Mouse (Mus musculus) forebrain, embryonic 15.5 days (tissue): ENCODE measurements around the gene Grid2ip. TPM values are rescaled to one million over a fixed set of nuclear protein-coding genes. Genes with fewer than 3 reads are reported as not detected.
A peak's percentile ranks its signal among the peaks of the same experiment; 100 is the strongest.
"Not testable (repeated sequence)": the region's sequence is repeated elsewhere in the genome, so short reads cannot be mapped to it uniquely, and the experiment has no call there.

ENCODE experiments used
- ATAC-seq: fragments of 200-750 bp; cut with Nextera tagmentation; replicated peaks from 2 replicates; pipeline ENCODE4 v1.8.0; 2017; ENCODE audit warnings: mild to moderate bottlenecking, moderate TSS enrichment, moderate library complexity
- H3K27ac ChIP-seq: fragments of 300-500 bp; sonication (generic); replicated peaks from 2 replicates; pipeline ENCODE4 v1.5.1; 2015; ENCODE audit warnings: mild to moderate bottlenecking, inconsistent platforms
- H3K27me3 ChIP-seq: fragments of 300-500 bp; sonication (generic); 2 replicates; pipeline ENCODE4 v1.6.1; 2015; ENCODE audit warnings: inconsistent platforms
- H3K36me3 ChIP-seq: fragments of 300-500 bp; sonication (generic); 2 replicates; pipeline ENCODE4 v1.6.1; 2015; ENCODE audit warnings: mild to moderate bottlenecking, inconsistent platforms
- H3K4me1 ChIP-seq: fragments of 300-500 bp; sonication (generic); 2 replicates; pipeline ENCODE4 v1.6.1; 2015; ENCODE audit warnings: inconsistent platforms
- H3K4me2 ChIP-seq: fragments of 300-500 bp; sonication (generic); replicated peaks from 2 replicates; pipeline ENCODE4 v1.6.1; 2015; ENCODE audit warnings: mild to moderate bottlenecking, inconsistent platforms
- H3K4me3 ChIP-seq: fragments of 300-500 bp; sonication (generic); 2 replicates; pipeline ENCODE4 v1.5.1; 2015; ENCODE audit warnings: mild to moderate bottlenecking, inconsistent platforms
- H3K9ac ChIP-seq: fragments of 300-500 bp; sonication (generic); replicated peaks from 2 replicates; pipeline ENCODE4 v1.6.1; 2015; ENCODE audit warnings: mild to moderate bottlenecking, inconsistent platforms
- H3K9me3 ChIP-seq: fragments of 300-500 bp; sonication (generic); 2 replicates; pipeline ENCODE4 v1.6.1; 2016; ENCODE audit warnings: inconsistent platforms
- WGBS: fragments of 180-500 bp; shearing (Covaris S2); methylation state at CpG from one replicate; pipeline ENCODE4 v1.1.7; 2015; ENCODE audit warnings: mixed read lengths; 5-methylcytosine and 5-hydroxymethylcytosine counted together
- polyA plus RNA-seq: library from polyadenylated mRNA; unstranded; fragments of >200 nt; fragmentation: Nextera tagmentation; extraction: Ambion mirVana; gene quantifications from 2 replicates; pipeline ENCODE4 v1.2.1, GENCODE M21; 2015

Gene Grid2ip
- polyA plus RNA-seq, 1 experiment from 2014 or later, result 0.42 TPM

- Histone ChIP-seq H3K27ac (no peak overlapping the region), H3K9ac (peak overlapping the region; percentile 38; the same call in 1 of the 2 replicates), H3K27me3 (peaks cover 76% of the 10 kb centered on the region), H3K4me1 (peaks cover 38% of the 10 kb centered on the region), H3K36me3 (no peaks in the 10 kb centered on the region), H3K4me3 (peak overlapping the region; percentile 37), H3K9me3 (no peaks in the 10 kb centered on the region), H3K4me2 (peak overlapping the region; percentile 65)
- peak; percentile 44; the same call in 1 of the 2 replicates for ATAC-seq
- 2% methylated on average over 36 of the region's 36 CpGs for WGBS
Measured at GRCm38 (mm10) chr5:143369611-143370255, 12.6 kb downstream of the Grid2ip start.

GRCm38 (mm10) chr5:143370416-143371145 is 13.4 kb downstream of the Grid2ip start:
- no peaks in the 10 kb centered on the region for H3K36me3 ChIP-seq
- peak overlapping the region; percentile 65 for H3K4me2 ChIP-seq
- peak; percentile 47 for ATAC-seq
- peak overlapping the region; percentile 38; the same call in 1 of the 2 replicates for H3K9ac ChIP-seq
- 17% methylated on average over 17 of the region's 17 CpGs for WGBS
- peaks cover 37% of the 10 kb centered on the region for H3K4me1 ChIP-seq
- H3K27ac ChIP-seq, result 0 out of 2 replicates have a peak overlapping the region, but pooled peaks have one; percentile 3
- peak overlapping the region; percentile 37 for H3K4me3 ChIP-seq
- H3K9me3 ChIP-seq, result no peaks in the 10 kb centered on the region
- peaks cover 74% of the 10 kb centered on the region for H3K27me3 ChIP-seq

DNA sequence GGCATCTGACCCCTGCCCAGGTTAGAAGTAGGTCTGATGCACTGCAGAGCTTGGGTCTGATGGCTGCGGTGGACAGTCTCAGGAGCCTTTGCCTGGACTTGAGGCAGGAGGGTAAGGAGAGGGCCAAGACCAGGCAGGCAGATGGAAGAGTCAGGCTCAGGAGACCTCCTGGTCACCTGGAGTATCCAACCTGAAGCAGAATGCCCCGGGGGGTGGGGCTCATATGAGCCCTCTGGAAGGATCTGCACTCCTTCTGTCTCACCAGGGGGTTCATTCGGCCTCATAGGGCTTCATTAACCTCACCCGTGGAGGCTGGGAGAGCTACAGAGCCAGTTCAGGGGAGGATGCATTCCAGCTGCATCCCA is 14.0 kb downstream of the Grid2ip start:
- Histone ChIP-seq H3K9ac (no peak overlapping the region), H3K27me3 (peaks cover 74% of the 10 kb centered on the region), H3K36me3 (no peaks in the 10 kb centered on the region), H3K27ac (no peak overlapping the region), H3K4me2 (peak overlapping the region; percentile 65), H3K4me1 (peaks cover 37% of the 10 kb centered on the region), H3K9me3 (no peaks in the 10 kb centered on the region), H3K4me3 (no peak overlapping the region)
- no peak for ATAC-seq
- 39% methylated on average over 4 of the region's 4 CpGs for WGBS

DNA sequence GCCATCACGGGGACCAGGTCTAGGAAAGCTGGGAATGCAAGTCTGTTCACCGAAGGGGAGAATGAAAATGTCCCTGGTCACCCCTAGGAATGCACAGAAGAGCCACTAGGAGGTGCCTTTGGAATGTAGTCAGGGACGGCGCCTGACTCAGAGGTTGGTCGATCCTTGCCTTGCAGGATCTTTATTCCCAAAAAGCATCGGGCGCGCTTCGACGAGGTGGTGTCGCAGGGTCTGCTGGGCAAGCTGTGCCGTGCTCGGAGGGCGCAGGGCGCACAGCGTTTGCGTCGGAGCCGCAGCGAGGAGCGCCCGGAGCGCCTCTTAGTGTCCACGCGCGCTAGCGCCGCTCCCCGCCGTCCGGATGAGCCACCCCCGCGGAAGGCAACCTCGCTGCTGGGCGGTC is 15.7 kb downstream of the Grid2ip start:
- peak overlapping the region; percentile 29; the same call in 1 of the 2 replicates for H3K9ac ChIP-seq
- H3K36me3 ChIP-seq, result no peaks in the 10 kb centered on the region
- H3K27ac ChIP-seq, result no peak overlapping the region
- H3K9me3 ChIP-seq, result no peaks in the 10 kb centered on the region
- peak overlapping the region; percentile 37 for H3K4me3 ChIP-seq
- no peak; the same call in 1 of the 2 replicates for ATAC-seq
- peak overlapping the region; percentile 54 for H3K4me2 ChIP-seq
- H3K4me1 ChIP-seq, result peaks cover 35% of the 10 kb centered on the region
- 1% methylated on average over 35 of the region's 35 CpGs for WGBS
- H3K27me3 ChIP-seq, result peaks cover 72% of the 10 kb centered on the region

DNA sequence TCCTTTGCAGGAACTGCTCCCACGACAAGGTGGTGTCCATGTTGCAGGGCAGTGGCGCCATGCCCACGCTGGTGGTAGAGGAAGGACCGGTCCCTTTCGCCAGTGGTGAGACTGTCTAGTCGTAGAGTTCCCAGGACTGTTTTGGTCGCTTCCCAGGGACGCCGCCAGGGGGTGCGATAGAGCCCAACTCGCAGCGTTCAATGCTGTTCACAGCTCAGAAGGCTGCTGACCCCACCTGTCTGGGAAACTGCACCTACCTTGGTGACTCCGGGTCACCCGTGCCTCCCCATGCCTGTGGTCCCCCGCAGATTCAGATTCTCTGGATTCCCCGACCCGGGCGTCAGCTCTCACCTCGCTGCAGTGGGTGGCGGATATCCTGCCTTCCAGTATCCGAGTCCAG is 18.1 kb downstream of the Grid2ip start:
- Histone ChIP-seq H3K27ac (no peak overlapping the region), H3K4me1 (peaks cover 20% of the 10 kb centered on the region), H3K4me3 (no peak overlapping the region), H3K4me2 (0 out of 2 replicates have a peak overlapping the region, but pooled peaks have one; percentile 21), H3K9ac (no peak overlapping the region), H3K27me3 (peaks cover 47% of the 10 kb centered on the region), H3K9me3 (no peaks in the 10 kb centered on the region), H3K36me3 (no peaks in the 10 kb centered on the region)
- 8% methylated on average over 21 of the region's 21 CpGs for WGBS
- 0 out of 2 replicates have a peak, but pooled peaks have one; percentile 23 for ATAC-seq

- no peak overlapping the region for H3K4me2 ChIP-seq
- peaks cover 38% of the 10 kb centered on the region for H3K27me3 ChIP-seq
- H3K9me3 ChIP-seq, result no peaks in the 10 kb centered on the region
- no peak overlapping the region for H3K9ac ChIP-seq
- H3K4me3 ChIP-seq, result no peak overlapping the region
- 88% methylated on average over 4 of the region's 4 CpGs for WGBS
- ATAC-seq, result no peak
- H3K36me3 ChIP-seq, result no peaks in the 10 kb centered on the region
- peaks cover 11% of the 10 kb centered on the region for H3K4me1 ChIP-seq
- no peak overlapping the region for H3K27ac ChIP-seq
Measured at GRCm38 (mm10) chr5:143376156-143376555, 19.0 kb downstream of the Grid2ip start.

DNA sequence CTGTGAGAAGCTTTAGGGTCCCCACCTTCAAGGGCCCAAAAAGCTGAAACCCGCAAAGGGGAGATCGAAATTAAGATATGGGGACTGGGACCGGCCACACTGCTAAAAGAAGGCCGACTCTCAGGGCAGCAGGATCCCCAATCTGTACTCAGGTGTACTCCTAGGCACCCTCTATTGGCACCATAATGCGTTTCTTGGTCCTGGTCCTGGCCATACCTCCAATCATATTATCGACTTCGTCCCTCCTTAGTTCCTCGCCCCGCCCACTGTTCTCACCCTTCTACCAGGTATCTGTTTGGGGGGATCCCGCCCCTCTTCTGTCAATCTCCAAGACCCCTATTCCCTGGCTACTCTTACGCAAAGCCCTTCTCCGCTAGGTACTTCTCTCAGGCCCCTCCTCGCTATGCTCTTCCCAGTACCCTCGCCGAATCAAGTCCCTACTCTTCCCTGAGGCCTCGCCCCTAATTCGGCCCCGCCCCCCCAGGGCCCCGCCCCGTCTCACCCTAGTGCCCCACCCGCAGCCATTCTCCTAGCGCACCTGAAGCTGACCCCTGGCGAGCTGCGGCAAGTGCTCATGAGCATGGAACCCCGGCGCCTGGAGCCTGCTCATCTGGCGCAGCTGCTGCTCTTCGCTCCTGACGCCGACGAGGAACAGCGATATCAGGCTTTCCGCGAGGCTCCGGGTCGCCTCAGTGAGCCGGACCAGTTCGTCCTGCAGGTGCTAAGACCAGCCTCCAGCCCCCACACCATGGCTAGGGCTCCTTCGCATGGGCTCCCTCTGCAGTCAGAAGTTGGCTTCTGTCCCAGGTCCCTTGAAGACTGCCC is 29.9 kb downstream of the Grid2ip start:
- H3K36me3 ChIP-seq, result no peaks in the 10 kb centered on the region
- H3K4me1 ChIP-seq, result peaks cover 3% of the 10 kb centered on the region; the same call in 1 of the 2 replicates
- no peak overlapping the region for H3K27ac ChIP-seq
- H3K4me2 ChIP-seq, result peak overlapping the region; percentile 49
- 8% methylated on average over 38 of the region's 39 CpGs for WGBS
- H3K4me3 ChIP-seq, result peak overlapping the region; percentile 28
- H3K27me3 ChIP-seq, result peaks cover 15% of the 10 kb centered on the region
- no peak overlapping the region for H3K9ac ChIP-seq
- no peaks in the 10 kb centered on the region for H3K9me3 ChIP-seq
- 0 out of 2 replicates have a peak, but pooled peaks have one; percentile 4 for ATAC-seq

GRCm38 (mm10) chr5:143394184-143394583 is 37.0 kb downstream of the Grid2ip start:
- 81% methylated on average over 7 of the region's 7 CpGs for WGBS
- ATAC-seq, result no peak
- no peak overlapping the region for H3K4me3 ChIP-seq
- no peaks in the 10 kb centered on the region for H3K36me3 ChIP-seq
- no peak overlapping the region for H3K27ac ChIP-seq
- no peaks in the 10 kb centered on the region for H3K4me1 ChIP-seq
- H3K4me2 ChIP-seq, result no peak overlapping the region
- H3K9me3 ChIP-seq, result no peaks in the 10 kb centered on the region
- H3K27me3 ChIP-seq, result no peaks in the 10 kb centered on the region
- H3K9ac ChIP-seq, result no peak overlapping the region

GRCm38 (mm10) chr5:143394966-143395365 is 37.8 kb downstream of the Grid2ip start:
- H3K27ac ChIP-seq, H3K4me3 ChIP-seq, H3K27me3 ChIP-seq, ATAC-seq, H3K9me3 ChIP-seq, H3K4me2 ChIP-seq, H3K36me3 ChIP-seq, H3K4me1 ChIP-seq, H3K9ac ChIP-seq: not testable (repeated sequence)
- 90% methylated on average over 2 of the region's 2 CpGs for WGBS

- Histone ChIP-seq H3K36me3 (no peaks in the 10 kb centered on the region), H3K9me3 (no peaks in the 10 kb centered on the region)
- 42% methylated on average over 2 of the region's 2 CpGs for WGBS
Measured at GRCm38 (mm10) chr5:143395649-143396048, 38.5 kb downstream of the Grid2ip start.

GRCm38 (mm10) chr5:143400501-143400900 is 43.4 kb downstream of the Grid2ip start:
- Histone ChIP-seq H3K9ac (no peak overlapping the region), H3K4me1 (peaks cover 25% of the 10 kb centered on the region), H3K4me3 (no peak overlapping the region), H3K27ac (no peak overlapping the region), H3K27me3 (no peaks in the 10 kb centered on the region), H3K36me3 (no peaks in the 10 kb centered on the region), H3K9me3 (no peaks in the 10 kb centered on the region), H3K4me2 (no peak overlapping the region)
- WGBS, result 92% methylated on average over 12 of the region's 12 CpGs
- ATAC-seq, result no peak

More at GRCm38 (mm10) chr5:143395649-143396048, 38.5 kb downstream of the Grid2ip start:
- H3K4me3 ChIP-seq, result no peak overlapping the region
- no peak for ATAC-seq
- no peak overlapping the region for H3K27ac ChIP-seq
- no peak overlapping the region for H3K4me2 ChIP-seq
- no peaks in the 10 kb centered on the region for H3K4me1 ChIP-seq
- no peaks in the 10 kb centered on the region for H3K27me3 ChIP-seq
- H3K9ac ChIP-seq, result no peak overlapping the region

DNA sequence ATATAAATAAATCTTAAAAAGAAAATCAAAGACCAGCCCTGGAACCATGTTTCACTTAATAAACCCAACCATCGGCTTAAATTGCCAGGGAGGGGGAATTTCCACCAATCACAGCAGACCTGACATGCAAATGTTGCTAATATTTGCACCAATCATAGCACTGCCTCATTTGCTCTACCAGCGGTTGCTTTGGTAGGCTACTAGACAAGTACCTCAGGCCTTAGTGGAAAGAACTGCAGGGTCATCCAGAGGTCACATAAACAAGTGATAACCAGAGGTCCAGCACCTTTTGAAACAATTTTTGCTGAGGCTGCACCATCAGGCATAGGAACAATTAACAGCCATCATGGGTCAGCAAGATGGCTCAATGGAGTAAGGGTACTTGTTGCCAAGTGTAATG is 44.4 kb downstream of the Grid2ip start:
- Histone ChIP-seq H3K27me3 (no peaks in the 10 kb centered on the region), H3K4me1 (peaks cover 29% of the 10 kb centered on the region), H3K36me3 (no peaks in the 10 kb centered on the region), H3K9me3 (no peaks in the 10 kb centered on the region), H3K9ac (no peak overlapping the region), H3K4me3 (no peak overlapping the region), H3K4me2 (no peak overlapping the region), H3K27ac (no peak overlapping the region)
- 71% methylated on average over 2 of the region's 2 CpGs for WGBS
- ATAC-seq, result no peak
